Mouse (Mus musculus) lung, postnatal 25 days (tissue): ENCODE measurements at regions not wholly inside any gene's neighbourhood (a gene's known extent, or its start where the extent isn't known, plus 50 kb on each side); places are given as distances from the start of the nearest gene placed in this dataset.
"Not testable (repeated sequence)": the region's sequence is repeated elsewhere in the genome, so short reads cannot be mapped to it uniquely, and the experiment has no call there.

Experiments used
- DNase-seq: peaks from one replicate; pipeline ENCODE4 v3.0.0; 2022; ENCODE audit warnings: low spot score

DNA sequence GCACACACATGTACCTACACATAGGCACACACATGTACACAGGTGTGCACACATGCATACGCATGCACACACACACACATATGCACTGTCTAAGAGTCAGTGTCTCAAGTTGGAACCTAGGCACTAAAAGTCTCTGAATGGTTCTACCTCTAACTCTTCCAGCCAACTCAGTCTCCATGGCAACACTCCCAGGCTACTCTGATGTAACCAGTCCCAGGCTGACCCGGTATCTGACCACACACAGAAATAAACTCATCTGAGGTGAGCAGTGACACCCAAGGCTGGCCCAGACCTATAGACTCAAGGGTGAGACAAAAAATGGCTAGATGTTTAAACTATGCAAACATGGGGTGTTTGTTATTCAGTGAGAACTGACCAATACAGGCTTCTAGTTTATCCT lies 262.1 kb downstream of the Setd4 start:
- no peak for DNase-seq

DNA sequence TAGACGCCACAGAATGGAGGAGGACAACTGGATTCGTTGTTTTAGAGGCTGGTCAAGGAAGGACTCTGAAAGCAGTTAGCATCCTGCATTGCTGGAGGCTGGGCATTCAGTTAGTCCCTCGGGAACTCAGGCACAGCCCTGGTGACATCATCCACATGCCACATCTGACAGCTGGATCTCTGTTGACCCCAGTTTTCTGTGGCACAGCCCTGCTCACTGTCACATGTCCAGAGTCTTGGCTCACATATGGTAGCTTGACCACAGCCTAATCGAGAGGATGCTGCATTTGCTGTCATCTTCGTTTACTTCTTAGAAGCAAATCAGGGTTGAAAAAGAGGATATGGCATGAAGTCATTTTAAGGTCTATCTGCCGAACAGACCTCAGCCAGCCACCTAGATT lies 265.1 kb downstream of the Setd4 start:
- no peak for DNase-seq

DNA sequence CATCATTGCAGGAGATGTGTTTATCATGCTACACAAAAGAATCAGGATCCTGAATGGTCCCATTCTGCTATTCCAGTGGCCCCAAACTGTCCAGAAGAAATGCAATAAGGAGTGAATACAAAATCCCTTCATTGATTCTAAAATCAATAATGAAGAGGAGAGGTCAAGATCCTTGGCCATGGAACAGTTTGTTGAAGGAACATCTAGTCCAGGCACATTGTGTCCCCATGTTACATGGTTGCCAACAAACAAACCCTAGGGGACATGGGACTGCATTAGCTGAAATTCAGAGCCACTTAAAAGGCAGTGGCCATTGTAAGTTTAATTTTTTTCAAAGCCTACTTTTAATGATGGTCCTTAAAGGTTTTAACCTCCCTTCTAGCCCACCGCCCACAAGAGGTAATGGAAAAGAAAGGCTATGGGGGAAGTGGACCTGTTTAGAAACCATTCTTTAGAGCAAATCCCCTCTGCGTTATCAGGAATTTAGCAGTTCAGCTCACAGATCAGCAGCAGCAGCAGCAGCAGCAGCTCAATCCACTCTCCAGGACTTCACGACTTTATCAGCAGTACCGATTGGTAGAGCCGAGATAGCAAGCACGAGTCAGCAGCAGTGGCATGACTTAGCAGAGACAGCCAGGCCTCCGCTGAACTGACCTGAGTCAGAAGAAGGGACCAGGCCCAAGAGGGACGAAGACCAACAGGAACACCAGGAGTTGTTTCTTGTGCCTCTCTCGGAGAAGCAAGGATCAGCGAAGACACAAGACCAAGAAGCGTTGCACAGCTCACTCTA lies 268.3 kb downstream of the Setd4 start:
- DNase-seq = no peak

DNA sequence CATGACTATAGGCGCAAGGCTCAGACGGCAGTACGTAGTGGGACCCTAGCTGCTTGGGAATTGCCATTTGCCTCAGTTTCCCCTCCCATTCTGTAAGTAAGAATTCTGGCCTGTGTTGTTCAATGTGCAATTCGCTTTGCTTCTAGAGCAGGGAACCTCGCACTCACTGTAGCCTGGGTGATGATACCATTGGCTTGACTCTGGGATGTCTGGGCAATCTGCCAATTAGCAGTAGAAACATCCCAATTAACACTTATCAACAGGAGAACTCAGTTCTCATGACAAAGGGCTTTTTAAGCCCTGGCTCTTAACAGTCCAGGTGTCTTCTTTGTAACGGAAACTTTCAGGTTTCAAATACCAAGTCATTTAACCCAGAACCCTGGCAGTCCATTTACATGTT lies 270.2 kb downstream of the Setd4 start:
- no peak for DNase-seq

DNA sequence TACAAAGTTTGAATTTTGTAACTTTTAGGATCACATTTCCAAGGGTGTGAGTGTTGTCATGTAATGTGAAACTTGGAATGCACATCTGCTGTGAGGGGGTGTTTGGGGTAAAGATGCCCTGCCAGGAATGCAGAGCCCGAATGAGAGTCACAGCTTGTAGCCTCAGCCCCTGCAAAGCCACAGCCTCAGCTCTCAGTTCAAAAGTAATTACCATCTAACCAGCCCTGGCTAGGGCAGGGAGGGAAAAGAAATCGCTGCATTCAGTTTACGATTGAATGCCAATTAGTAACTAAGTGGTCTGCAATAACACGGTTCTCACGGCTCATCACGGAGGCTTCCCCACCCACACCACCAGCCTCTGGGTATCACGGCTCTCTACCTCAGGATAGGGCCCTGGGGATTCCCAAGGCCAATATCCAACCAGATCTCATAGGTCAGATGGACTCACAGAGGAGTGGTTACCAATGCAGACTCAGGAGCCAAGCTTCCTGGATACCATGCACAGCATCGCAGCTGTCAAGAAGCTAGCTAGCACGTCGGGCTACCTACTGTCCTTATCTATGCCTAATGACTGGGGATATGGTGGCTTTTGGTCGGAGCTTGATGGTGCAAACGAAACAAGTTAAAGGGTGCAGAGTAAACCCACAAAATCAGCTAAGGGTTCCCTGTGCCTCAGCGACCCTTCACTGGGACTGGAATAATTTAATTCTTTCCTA lies 275.0 kb downstream of the Setd4 start:
- no peak for DNase-seq

DNA sequence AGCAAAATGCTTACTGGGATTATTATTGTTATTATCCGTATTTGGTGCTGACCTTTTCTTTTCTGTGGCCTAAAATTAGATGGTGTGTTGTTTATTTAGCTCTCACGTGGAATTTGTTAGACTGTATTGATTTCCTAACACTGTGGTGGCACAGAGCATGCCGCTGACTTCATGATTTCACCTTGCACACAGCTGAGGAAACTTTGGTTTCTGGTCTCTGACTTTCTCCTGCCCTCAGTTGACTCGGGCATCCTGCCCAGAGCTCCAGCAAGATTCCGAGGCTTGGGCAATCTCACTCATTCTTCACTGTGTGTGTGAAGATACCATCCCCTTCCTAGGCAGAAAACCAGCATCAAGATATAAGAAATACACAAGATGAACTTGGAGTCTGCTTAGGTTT lies 279.0 kb downstream of the Setd4 start:
- DNase-seq = peak; percentile 8

DNA sequence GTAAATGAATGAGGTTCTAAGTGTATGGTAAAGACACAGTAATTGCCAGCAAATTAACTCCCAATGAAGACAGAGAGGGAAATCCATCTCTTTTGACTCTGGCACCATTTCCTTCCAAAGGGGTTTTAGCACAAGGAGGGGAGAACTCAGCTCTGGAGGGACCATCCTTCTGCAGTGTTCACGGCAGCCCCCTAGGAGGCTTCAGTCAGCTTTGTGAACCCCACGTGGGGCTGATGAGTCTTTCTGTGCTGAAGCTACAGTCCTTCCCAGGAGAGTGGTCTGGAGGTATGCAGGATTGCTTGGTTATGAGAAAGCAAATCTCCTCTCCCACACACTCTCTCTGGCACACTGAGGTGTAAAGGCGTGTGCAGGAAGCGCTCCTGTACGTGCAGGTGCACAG lies 280.7 kb downstream of the Setd4 start:
- DNase-seq = no peak

DNA sequence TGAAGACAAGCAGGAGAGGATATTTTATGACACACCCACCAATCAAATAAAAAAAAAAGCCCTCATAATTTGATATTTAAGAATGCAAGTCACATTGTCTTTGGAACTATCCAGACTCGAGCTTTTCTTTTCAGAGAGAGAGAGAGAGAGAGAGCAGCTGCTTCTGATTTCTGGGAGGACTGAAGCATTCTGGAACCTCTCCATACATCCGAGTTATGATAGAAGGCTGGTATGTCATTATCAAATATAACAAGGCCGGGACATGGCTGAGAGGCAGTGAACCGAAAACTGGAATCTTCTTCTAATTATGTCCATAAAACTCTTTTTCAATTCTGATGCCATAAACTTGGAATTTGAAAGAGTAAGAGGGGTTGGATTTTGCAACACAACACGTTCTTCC lies 284.3 kb downstream of the Setd4 start:
- DNase-seq = no peak

DNA sequence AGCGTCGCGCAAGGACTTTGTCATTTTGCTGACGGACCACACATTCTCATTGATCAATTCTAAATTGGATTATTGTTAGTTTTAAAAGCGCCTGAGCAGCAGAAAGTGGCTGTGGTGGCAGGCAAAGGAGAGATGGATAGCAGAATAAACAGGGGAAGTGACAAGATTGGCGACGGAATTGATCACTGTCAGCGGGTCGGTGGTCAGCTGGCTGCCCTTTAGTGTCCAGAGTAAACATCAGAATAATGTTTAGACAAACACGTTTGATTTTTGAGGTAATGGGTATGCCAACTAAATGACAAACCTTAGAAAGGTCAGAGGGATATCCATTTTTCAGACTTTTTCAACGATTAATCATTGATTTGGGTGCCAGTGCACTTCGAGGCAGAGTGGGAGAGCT lies 292.2 kb downstream of the Setd4 start:
- DNase-seq = no peak

DNA sequence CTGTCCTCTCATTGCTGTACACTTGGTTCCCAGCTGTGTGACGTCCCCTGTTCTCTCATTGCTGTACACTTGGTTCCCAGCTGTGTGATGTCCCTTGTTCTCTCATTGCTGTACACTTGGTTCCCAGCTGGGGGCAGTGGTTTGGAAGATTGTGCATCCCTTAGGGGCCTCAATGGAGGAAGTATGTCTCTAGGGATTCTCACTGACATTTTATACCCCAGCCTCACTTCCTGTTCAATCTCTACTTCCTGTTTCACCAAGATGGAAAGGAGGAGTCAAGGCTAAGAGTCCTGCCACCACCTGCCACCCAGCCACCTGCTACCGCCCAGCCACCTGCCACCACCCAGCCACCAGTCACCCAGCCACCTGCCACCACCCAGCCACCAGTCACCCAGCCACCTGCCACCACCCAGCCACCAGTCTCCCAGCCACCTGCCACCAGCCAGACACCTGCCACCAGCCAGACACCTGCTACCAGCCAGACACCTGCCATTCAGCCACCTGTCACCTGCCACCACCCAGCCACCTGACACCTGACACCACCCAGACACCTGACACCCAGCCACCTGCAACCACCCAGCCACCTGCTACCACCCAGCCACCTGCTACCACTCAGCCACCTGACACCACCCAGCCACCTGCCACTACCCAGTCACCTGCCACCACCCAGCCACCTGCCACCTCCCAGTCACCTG lies 295.1 kb downstream of the Setd4 start:
- DNase-seq = no peak

DNA sequence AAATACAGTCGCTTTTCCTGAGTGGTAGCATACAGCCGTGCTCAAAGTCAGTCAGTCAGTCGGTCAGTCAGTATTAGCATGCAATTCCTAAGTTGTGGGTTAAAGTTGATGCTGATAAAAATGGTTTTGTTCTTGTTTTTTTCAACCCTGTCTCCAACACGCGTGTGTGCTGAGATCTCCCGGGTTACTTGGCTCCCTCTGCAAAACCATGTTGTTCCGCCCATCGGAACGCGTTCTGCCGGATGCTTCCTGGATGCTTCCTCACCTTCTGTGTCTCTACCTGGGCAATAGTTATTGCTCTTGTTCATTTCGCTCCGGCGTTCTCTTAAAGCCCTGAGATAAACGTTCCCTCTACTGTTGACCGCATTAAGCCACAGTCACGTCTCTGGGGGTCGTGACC lies 296.9 kb downstream of the Setd4 start:
- DNase-seq = no peak

DNA sequence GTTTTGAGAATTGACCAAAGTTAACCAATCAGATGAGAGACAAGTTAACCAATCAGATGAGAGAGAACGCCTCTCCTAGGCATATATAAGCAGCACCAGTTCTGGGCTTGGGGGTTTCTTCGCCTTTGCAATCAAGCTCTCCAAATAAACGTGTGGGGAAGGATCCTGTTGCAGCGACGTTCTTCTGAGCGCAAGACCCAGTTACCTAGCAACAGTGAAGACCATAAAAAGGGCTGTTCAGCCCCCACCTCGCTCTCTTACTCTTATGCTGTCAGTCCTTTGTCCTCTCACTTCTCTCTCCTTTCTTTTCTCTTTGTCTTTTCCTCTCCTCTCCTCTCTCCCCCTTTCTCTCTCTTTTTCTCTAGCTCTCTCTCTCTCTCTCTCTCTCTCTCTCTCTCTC lies 297.7 kb downstream of the Setd4 start:
- not testable (repeated sequence) for DNase-seq

DNA sequence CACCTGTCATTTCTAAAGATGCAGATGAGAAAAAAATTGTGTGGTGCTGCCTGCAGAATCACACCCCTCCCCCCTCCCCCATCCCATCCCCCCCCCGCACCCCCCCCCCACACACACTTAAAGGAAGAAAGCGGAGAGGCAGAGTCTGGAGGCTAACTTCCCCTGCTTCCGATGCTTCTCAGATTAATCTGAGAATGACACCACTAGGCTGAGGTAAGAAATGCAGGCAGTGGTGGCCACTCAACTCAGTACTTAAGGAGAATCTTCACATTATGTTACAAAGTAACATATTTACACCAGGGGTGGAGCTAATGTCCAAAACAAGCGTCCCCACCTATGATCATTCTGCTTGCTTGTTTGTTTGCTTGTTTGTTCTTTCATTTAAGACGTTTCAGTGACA lies 309.4 kb downstream of the Setd4 start:
- DNase-seq = no peak

DNA sequence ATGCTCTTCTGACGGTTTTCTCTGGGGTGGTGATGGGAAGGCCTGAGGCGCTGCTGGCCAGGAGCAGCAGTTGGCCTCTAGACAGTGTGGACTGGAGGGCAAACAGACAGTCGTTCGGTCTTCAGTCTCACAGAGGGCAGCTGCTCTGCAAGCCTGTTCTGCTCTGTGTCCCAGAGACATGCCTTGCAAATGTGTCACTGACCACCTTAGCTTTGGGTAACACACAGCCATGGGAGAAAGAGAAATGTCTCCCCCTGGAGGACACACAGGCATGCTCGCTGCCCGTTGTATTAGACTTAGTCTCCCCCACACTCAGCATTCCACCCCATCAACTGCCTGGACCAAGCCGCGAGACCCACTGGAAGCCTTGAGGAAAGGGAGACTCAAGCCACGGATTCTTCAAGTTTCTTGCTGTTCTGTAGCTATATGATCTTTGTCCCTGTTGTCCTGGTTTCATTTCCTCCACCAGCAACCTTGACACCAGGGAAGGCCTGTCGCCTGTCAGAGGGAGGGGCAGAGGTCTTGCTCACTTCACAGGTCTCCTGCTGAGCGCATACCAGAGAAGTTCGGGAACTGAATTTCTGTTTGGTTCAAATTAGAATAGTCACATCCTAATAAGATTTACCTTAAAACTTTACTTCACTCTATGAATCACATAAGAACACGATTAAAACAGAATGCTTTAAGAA lies 310.8 kb downstream of the Setd4 start:
- peak; percentile 79 for DNase-seq

DNA sequence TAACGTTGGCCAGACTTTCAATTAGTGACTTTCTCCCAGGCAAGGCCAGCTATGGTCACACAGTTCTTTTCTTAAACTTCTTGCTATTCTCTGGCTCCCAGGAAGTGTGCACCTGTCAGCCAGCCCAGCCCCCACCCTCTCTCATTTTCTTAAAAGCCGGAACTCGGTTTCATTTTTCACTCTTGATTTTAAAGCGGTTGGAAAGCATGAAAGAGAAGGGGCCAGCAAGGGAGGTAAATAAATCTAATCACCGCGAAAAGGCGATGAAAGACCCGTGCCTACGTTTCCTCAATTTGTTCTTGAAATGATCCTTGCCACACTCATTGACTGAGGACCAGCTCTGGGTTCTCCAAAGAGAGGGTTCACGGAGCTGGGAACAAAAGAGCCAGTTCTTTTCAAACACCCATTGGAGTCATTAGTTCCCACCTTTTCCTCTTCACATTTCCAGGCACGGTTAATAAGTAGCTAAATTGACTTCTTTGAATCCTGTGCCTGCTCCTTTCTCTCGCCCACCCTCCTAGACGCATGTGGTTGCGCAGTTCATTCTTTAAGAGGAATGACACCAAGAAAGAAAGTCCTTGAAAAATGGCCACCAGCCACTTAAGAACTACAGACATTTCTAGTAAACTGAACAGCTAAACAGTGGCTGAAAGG lies 311.6 kb downstream of the Setd4 start:
- DNase-seq = peak; percentile 2

DNA sequence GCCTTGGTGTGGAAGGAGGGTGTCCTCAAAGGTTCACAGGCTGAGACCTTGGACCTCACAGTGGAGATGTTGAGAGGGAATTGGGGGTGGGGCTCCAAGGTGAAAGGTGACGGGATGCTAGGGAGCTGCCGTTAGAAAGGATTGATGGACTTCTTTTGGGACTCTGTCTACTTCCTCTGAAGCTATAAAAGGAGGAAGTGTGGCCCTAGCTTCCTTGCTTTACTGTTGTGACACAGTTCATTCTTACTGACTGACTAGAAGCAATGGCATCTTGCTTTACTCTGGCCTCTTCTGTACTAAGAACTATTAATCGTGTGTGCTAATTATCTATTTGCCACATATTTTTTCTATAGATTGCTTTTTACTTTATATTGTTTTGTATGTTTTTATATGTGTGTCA lies 315.8 kb downstream of the Setd4 start:
- no peak for DNase-seq

DNA sequence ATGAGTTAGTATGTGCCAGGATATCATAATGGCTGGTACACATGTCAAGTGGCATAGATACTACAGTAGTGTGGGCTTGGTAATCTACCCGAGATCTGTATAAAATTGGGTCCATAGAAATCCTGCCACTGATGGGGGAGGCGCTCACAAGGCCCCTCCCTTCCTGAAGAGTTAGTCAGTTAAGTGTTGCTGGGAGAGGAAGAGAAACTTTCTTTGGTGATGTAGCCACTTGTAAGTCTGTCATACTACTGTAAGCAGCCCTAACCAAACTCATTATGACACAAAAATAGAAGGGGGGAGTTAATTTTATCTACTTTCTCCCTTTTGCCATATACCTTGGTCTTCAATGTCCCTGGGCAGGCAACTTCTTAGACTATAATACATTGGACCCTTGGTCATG lies 316.3 kb downstream of the Setd4 start:
- no peak for DNase-seq

DNA sequence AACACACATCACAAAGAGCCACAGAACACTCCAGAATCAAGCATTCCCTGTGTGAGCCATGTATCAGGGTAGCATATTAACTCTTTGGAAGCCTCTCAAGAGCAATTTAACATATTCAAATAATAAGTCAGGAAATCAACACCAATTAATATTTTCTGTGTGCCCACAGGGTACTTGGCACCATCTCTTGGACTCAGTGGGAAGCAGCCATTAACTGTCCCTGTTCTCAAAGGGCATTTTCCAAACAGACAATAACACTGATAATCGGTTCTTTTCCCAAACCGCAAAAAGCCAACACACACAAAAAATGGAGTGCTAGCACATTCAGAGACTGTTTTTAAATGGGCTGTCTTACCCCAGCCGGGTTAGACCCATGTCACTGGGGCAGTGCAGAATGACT lies 317.0 kb downstream of the Setd4 start:
- no peak for DNase-seq

DNA sequence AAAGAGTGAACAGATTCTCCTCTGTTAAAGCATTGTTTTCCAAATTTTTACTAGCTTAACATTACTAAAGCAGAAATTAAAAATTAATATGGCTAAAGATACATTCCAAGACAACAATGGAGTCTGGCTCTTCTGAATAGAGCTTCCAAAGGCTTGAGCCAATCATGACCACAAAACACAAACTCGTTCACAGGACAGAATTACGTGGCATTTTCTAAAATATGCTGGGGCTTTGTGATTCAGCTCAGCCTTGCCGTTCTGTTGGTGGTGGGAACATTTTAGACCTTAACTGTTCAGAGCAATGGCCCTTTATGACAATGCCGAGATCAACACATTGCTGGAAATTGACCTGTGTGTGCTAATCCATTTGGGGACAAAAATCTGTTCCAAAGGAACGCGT lies 318.7 kb downstream of the Setd4 start:
- no peak for DNase-seq

DNA sequence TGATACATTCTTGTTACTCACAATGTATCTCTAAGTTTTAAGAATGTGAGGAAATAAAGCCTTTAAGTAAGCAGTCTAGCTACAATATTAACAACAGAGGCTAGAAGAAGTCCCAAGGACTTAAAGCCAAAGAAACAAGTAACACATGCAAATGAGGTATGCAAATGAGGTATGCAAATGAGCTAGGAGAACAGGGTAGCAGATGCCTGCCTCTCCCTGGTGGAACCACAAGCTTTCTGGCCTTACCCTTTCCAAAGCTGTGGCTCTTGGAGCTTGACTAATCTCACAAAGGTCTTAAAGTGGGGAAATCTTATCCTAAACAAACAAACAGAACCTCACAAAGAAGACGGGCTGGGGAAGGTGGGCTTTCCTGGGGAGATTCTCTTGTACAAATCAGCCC lies 322.1 kb downstream of the Setd4 start:
- no peak for DNase-seq

DNA sequence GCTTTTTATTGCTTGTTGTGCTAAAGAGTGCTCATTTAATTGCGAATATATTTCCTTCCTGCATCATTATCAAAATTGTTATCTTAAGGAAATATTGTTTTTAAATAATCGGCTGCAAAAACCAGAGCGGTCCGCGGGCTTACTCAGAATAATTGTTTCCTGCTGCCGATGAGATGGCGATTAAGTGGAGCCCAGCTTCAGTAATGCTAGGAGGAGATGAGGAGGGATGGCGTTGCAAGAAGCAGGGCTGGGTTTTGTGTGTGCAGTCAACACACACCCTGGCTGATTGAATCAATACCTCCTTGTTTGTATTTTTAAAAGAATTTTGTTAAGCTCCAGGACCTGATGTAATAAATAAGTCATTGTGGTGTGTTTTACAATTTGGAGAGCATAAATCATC lies 331.2 kb downstream of the Setd4 start:
- no peak for DNase-seq

DNA sequence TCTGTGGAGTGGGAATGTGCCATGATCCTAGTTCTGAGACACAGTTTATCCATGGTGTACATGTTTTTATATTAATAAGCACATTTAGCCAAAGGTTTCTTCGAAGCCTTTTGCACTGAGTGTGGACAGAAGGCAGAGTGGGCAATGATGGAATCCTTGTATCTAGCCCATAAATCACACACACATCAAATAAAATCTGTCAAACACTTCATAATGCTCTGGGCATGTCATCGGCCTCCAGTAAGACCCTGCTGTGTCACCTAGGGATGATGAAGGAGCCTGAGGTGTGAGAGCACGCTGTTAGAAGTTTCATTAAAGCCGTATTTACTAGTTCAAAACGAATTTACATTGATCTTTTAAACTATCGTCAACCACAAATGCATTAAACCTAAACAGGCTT lies 331.7 kb downstream of the Setd4 start:
- no peak for DNase-seq
